Mouse (Mus musculus) liver, embryonic 11.5 days (tissue): ENCODE results near the gene Zbtb17. TPM values are rescaled to one million over a fixed set of nuclear protein-coding genes. Genes with fewer than 3 reads are reported as not detected.

Experiments
- ATAC-seq: fragments of 200-750 bp; cut with Nextera tagmentation; replicated peaks from 2 replicates; pipeline ENCODE4 v1.8.0; 2017; ENCODE audit warnings: moderate number of reproducible peaks, mild to moderate bottlenecking, moderate TSS enrichment, moderate library complexity; ENCODE audit not compliant: low FRiP score
- DNase-seq: peaks from one replicate; pipeline ENCODE4 v3.0.0-alpha.2; 2017; ENCODE audit warnings: low spot score
- H3K27ac ChIP-seq: fragments of 300-500 bp; sonication (generic); 2 replicates; pipeline ENCODE4 v1.5.1; 2014; ENCODE audit warnings: mild to moderate bottlenecking, low read depth, low read length, control low read depth
- H3K27me3 ChIP-seq: fragments of 300-500 bp; sonication (generic); replicated peaks from 2 replicates; pipeline ENCODE4 v1.6.1; 2014; ENCODE audit warnings: low read length, mixed read lengths; ENCODE audit not compliant: control insufficient read depth, insufficient read depth
- H3K36me3 ChIP-seq: fragments of 300-500 bp; sonication (generic); 2 replicates; pipeline ENCODE4 v1.6.1; 2014; ENCODE audit warnings: mild to moderate bottlenecking, low read length, moderate library complexity, mixed read lengths; ENCODE audit not compliant: control insufficient read depth, insufficient read depth
- H3K4me1 ChIP-seq: fragments of 300-500 bp; sonication (generic); replicated peaks from 2 replicates; pipeline ENCODE4 v1.6.1; 2014; ENCODE audit warnings: low read length, mixed read lengths; ENCODE audit not compliant: control insufficient read depth, insufficient read depth
- H3K4me2 ChIP-seq: fragments of 300-500 bp; sonication (generic); 2 replicates; pipeline ENCODE4 v1.6.1; 2014; ENCODE audit warnings: mild to moderate bottlenecking, control low read depth, moderate library complexity
- H3K4me3 ChIP-seq: fragments of 300-500 bp; sonication (generic); 2 replicates; pipeline ENCODE4 v1.5.1; 2014; ENCODE audit warnings: low read depth, low read length, control low read depth
- H3K9ac ChIP-seq: fragments of 300-500 bp; sonication (generic); 2 replicates; pipeline ENCODE4 v1.6.1; 2014; ENCODE audit warnings: low read depth, low read length, control low read depth
- H3K9me3 ChIP-seq: fragments of 300-500 bp; sonication (generic); 2 replicates; pipeline ENCODE4 v1.6.1; 2016; ENCODE audit warnings: low read length, inconsistent platforms, mixed read lengths; ENCODE audit not compliant: control insufficient read depth
- WGBS: fragments of 180-500 bp; shearing (Covaris S2); extraction: QIAGEN DNeasy Blood & Tissue Kit; methylation state at CpG from one replicate; pipeline ENCODE4 v1.1.7; 2014; 5-methylcytosine and 5-hydroxymethylcytosine counted together
- polyA plus RNA-seq: library from polyadenylated mRNA; unstranded; fragments of >200 nt; fragmentation: Nextera tagmentation; extraction: Ambion mirVana; gene quantifications from 2 replicates; pipeline ENCODE4 v1.2.1, GENCODE M21; 2014

The Zbtb17 gene
- polyA plus RNA-seq, 1 experiment from 2014 or later, result 24.3 TPM

DNA sequence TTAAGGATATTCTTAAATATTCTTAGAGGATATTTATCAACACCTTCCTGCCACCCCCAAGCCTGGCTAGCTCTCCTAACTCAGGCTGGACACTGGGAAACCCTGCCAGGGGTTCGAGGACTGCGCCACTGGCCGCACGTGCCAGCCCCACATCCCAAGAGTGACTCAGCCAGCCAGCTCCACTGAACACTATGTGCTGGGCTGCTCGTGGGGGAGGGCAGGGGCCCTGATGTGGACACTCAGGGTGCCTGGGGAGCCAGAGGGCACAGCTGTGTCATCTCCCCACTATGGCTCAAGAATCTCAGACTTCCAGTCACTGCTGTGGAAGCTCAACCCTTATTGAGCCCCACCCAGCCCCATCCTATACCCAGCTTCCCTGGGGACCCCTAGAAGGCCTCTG is 21.2 kb upstream of the Zbtb17 start:
- ATAC-seq (no peak), DNase-seq (no peak)
- Histone ChIP-seq H3K9me3 (no peaks in the 10 kb centered on the region), H3K27me3 (peaks cover 21% of the 10 kb centered on the region), H3K4me2 (no peak overlapping the region), H3K9ac (no peak overlapping the region), H3K4me3 (no peak overlapping the region), H3K27ac (no peak overlapping the region), H3K4me1 (peaks cover 15% of the 10 kb centered on the region), H3K36me3 (no peaks in the 10 kb centered on the region)
- WGBS, result 80% methylated on average over 5 of the region's 5 CpGs

DNA sequence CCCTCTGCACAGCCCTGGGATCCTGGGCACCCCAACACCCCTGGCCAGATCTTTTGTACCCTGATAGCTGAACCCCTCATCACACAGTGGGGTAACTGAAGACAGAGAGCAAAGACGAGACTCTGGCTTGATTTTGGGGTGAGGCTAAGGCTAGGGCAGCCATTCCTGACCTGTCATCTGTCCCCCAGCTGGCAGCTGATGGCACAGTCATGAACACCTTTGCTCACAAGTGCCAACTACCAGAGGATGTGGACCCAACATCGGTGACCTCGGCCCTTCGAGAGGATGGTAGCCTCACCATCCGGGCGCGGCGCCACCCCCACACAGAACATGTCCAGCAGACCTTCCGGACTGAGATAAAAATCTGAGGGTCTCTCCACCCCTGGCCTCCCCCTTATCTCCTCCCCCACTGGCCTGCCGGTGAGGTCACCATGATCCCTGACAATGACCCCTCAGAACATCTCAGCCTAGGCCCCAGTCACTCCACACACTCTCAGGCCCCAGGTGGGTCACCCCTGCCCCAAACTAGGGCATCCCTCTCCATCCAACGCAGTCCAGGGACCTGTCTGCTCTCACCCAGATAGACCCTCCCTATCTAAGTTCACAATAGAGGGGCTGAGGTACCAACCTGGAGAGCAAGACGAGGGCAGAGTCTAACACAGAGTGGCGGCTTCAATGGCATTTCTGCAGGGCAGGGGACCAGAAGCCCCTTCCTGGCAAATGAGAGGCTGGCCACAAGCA is 20.6 kb upstream of the Zbtb17 start:
- Histone ChIP-seq H3K4me2 (no peak overlapping the region), H3K4me3 (no peak overlapping the region), H3K9me3 (no peaks in the 10 kb centered on the region), H3K27ac (no peak overlapping the region), H3K27me3 (peaks cover 21% of the 10 kb centered on the region), H3K9ac (no peak overlapping the region), H3K36me3 (no peaks in the 10 kb centered on the region), H3K4me1 (peaks cover 15% of the 10 kb centered on the region)
- WGBS, result 78% methylated on average over 13 of the region's 13 CpGs
- no peak for DNase-seq
- ATAC-seq, result no peak

GRCm38 (mm10) chr4:141425484-141426479 is 18.7 kb upstream of the Zbtb17 start:
- H3K27ac ChIP-seq, result no peak overlapping the region
- peak; percentile 48; the same call in 1 of the 2 replicates for ATAC-seq
- peaks cover 21% of the 10 kb centered on the region for H3K27me3 ChIP-seq
- no peaks in the 10 kb centered on the region for H3K9me3 ChIP-seq
- peaks cover 6% of the 10 kb centered on the region for H3K4me1 ChIP-seq
- H3K36me3 ChIP-seq, result no peaks in the 10 kb centered on the region
- no peak overlapping the region for H3K9ac ChIP-seq
- H3K4me3 ChIP-seq, result peak overlapping the region; percentile 37
- WGBS, result 7% methylated on average over 36 of the region's 36 CpGs
- H3K4me2 ChIP-seq, result peak overlapping the region; percentile 69
- DNase-seq, result no peak

- 70% methylated on average over 10 of the region's 10 CpGs for WGBS
- H3K27ac ChIP-seq, result no peak overlapping the region
- H3K4me1 ChIP-seq, result no peaks in the 10 kb centered on the region; the same call in 1 of the 2 replicates
- H3K27me3 ChIP-seq, result peaks cover 21% of the 10 kb centered on the region
- H3K4me3 ChIP-seq, result no peak overlapping the region
- no peak overlapping the region for H3K4me2 ChIP-seq
- no peak overlapping the region for H3K9ac ChIP-seq
- no peaks in the 10 kb centered on the region for H3K9me3 ChIP-seq
- H3K36me3 ChIP-seq, result no peaks in the 10 kb centered on the region
- ATAC-seq, result no peak
- no peak for DNase-seq
Measured at GRCm38 (mm10) chr4:141426796-141427745, 17.4 kb upstream of the Zbtb17 start.

- Histone ChIP-seq H3K27ac (no peak overlapping the region), H3K27me3 (peaks cover 21% of the 10 kb centered on the region), H3K9me3 (no peaks in the 10 kb centered on the region), H3K36me3 (no peaks in the 10 kb centered on the region), H3K4me2 (no peak overlapping the region), H3K9ac (no peak overlapping the region), H3K4me3 (no peak overlapping the region), H3K4me1 (no peaks in the 10 kb centered on the region; the same call in 1 of the 2 replicates)
- DNase-seq, result no peak
- ATAC-seq, result no peak
- WGBS, result 86% methylated on average over 13 of the region's 13 CpGs
Measured at GRCm38 (mm10) chr4:141427921-141428320, 16.5 kb upstream of the Zbtb17 start.

DNA sequence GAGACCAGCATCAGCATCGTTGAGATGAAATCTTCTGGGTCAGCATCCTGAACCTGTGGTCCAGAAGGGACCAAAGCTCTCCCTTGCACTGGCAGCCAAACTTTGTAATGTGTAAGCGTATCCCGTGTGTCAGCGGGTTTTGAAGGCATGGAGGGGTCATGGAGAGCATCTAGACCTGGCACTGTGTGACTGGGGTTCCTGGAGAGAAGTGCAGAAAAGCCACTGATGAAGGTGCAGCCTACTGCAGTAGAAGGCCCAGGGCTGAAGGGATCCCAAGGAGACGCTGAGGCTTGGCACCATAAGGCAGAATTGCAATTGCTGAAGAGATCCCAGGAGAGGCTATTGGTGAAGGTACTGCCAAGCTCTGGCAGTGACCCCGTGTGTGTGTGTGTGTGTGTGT is 15.1 kb upstream of the Zbtb17 start:
- H3K27ac ChIP-seq, result no peak overlapping the region
- no peak overlapping the region for H3K9ac ChIP-seq
- H3K36me3 ChIP-seq, result no peaks in the 10 kb centered on the region
- 72% methylated on average over 6 of the region's 6 CpGs for WGBS
- no peaks in the 10 kb centered on the region for H3K9me3 ChIP-seq
- peaks cover 15% of the 10 kb centered on the region for H3K27me3 ChIP-seq
- H3K4me2 ChIP-seq, result no peak overlapping the region
- no peaks in the 10 kb centered on the region; the same call in 1 of the 2 replicates for H3K4me1 ChIP-seq
- ATAC-seq, result no peak
- H3K4me3 ChIP-seq, result no peak overlapping the region
- DNase-seq, result no peak

- H3K27me3 ChIP-seq, result peaks cover 13% of the 10 kb centered on the region
- no peak overlapping the region for H3K9ac ChIP-seq
- no peaks in the 10 kb centered on the region for H3K9me3 ChIP-seq
- H3K27ac ChIP-seq, result no peak overlapping the region
- DNase-seq, result no peak
- H3K4me2 ChIP-seq, result no peak overlapping the region
- no peak for ATAC-seq
- H3K4me1 ChIP-seq, result no peaks in the 10 kb centered on the region; the same call in 1 of the 2 replicates
- 47% methylated on average over 9 of the region's 9 CpGs for WGBS
- H3K36me3 ChIP-seq, result no peaks in the 10 kb centered on the region
- H3K4me3 ChIP-seq, result no peak overlapping the region
Measured at GRCm38 (mm10) chr4:141429847-141430246, 14.6 kb upstream of the Zbtb17 start.

DNA sequence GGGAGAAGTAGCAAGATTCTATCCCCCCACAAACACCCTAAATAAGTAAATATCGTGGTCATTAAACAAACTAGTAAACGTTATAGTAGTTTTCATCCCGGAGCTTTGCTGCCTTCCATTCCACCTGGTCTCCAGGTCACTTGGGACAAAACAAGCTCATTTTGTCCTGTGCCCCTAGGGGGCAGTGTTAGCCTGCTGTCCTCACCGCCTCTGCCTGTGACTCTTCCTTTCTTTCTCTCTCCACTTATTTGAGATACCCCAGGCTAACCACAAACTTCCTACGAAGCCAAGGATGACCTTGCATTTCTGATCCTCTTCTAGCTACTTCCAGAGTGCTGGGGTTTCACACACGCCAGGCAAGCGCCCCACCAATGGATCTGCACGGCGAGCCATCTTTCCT is 13.5 kb upstream of the Zbtb17 start:
- Histone ChIP-seq H3K9ac (no peak overlapping the region), H3K27ac (no peak overlapping the region), H3K4me1 (no peaks in the 10 kb centered on the region), H3K9me3 (no peaks in the 10 kb centered on the region), H3K27me3 (peaks cover 3% of the 10 kb centered on the region), H3K4me2 (no peak overlapping the region), H3K4me3 (no peak overlapping the region), H3K36me3 (no peaks in the 10 kb centered on the region)
- 34% methylated on average over 9 of the region's 9 CpGs for WGBS
- ATAC-seq (no peak), DNase-seq (peak; percentile 66)
